Mouse (Mus musculus) liver, embryonic 15.5 days (tissue): ENCODE results near the gene Rab11fip4. TPM values are rescaled to one million over a fixed set of nuclear protein-coding genes. Genes with fewer than 3 reads are reported as not detected.

ENCODE experiments used
- ATAC-seq: fragments of 200-750 bp; cut with Nextera tagmentation; 2 replicates; pipeline ENCODE4 v1.8.0; 2017; ENCODE audit warnings: moderate number of reproducible peaks, mild to moderate bottlenecking, moderate library complexity; ENCODE audit not compliant: insufficient read depth
- H3K27ac ChIP-seq: fragments of 300-500 bp; sonication (generic); replicated peaks from 2 replicates; pipeline ENCODE4 v1.5.1; 2015; ENCODE audit warnings: mild to moderate bottlenecking, inconsistent platforms
- H3K27me3 ChIP-seq: fragments of 300-500 bp; sonication (generic); 2 replicates; pipeline ENCODE4 v1.6.1; 2015; ENCODE audit warnings: mild to moderate bottlenecking, inconsistent platforms
- H3K36me3 ChIP-seq: fragments of 300-500 bp; sonication (generic); replicated peaks from 2 replicates; pipeline ENCODE4 v1.6.1; 2015; ENCODE audit warnings: moderate library complexity, mild to moderate bottlenecking, inconsistent platforms
- H3K4me1 ChIP-seq: fragments of 300-500 bp; sonication (generic); replicated peaks from 2 replicates; pipeline ENCODE4 v1.6.1; 2015; ENCODE audit warnings: inconsistent platforms
- H3K4me2 ChIP-seq: fragments of 300-500 bp; sonication (generic); 2 replicates; pipeline ENCODE4 v1.6.1; 2015; ENCODE audit warnings: moderate library complexity, mild to moderate bottlenecking, inconsistent platforms
- H3K4me3 ChIP-seq: fragments of 300-500 bp; sonication (generic); replicated peaks from 2 replicates; pipeline ENCODE4 v1.5.1; 2015; ENCODE audit warnings: mild to moderate bottlenecking, inconsistent platforms
- H3K9ac ChIP-seq: fragments of 300-500 bp; sonication (generic); 2 replicates; pipeline ENCODE4 v1.6.1; 2015; ENCODE audit warnings: moderate library complexity, mild to moderate bottlenecking, inconsistent platforms
- H3K9me3 ChIP-seq: fragments of 300-500 bp; sonication (generic); replicated peaks from 2 replicates; pipeline ENCODE4 v1.6.1; 2016; ENCODE audit warnings: inconsistent platforms
- WGBS: fragments of 180-500 bp; shearing (Covaris S2); methylation state at CpG from one replicate; pipeline ENCODE4 v1.1.7; 2015; ENCODE audit warnings: mixed read lengths; ENCODE audit not compliant: insufficient replicate concordance; 5-methylcytosine and 5-hydroxymethylcytosine counted together
- polyA plus RNA-seq: library from polyadenylated mRNA; unstranded; fragments of >200 nt; fragmentation: Nextera tagmentation; extraction: Ambion mirVana; gene quantifications from 2 replicates; pipeline ENCODE4 v1.2.1, GENCODE M21; 2015

Gene Rab11fip4
- polyA plus RNA-seq, 1 experiment from 2014 or later, result 1.1 TPM

- Histone ChIP-seq H3K4me2 (no peak overlapping the region), H3K27me3 (no peaks in the 10 kb centered on the region), H3K27ac (0 out of 2 replicates have a peak overlapping the region, but pooled peaks have one; percentile 16), H3K9ac (no peak overlapping the region), H3K4me3 (no peak overlapping the region), H3K36me3 (no peaks in the 10 kb centered on the region), H3K9me3 (no peaks in the 10 kb centered on the region), H3K4me1 (peaks cover 19% of the 10 kb centered on the region)
- peak; percentile 75 for ATAC-seq
- WGBS, result 55% methylated on average over 4 of the region's 4 CpGs
These were observed 63.4 kb downstream of the Rab11fip4 start for GRCm38 (mm10) chr11:79654407-79654831.

- H3K27ac ChIP-seq, result no peak overlapping the region
- H3K27me3 ChIP-seq, result peaks cover 11% of the 10 kb centered on the region
- H3K4me1 ChIP-seq, result peaks cover 28% of the 10 kb centered on the region
- WGBS, result 63% methylated on average over 7 of the region's 7 CpGs
- H3K4me2 ChIP-seq, result no peak overlapping the region
- H3K4me3 ChIP-seq, result no peak overlapping the region
- no peak for ATAC-seq
- no peaks in the 10 kb centered on the region for H3K36me3 ChIP-seq
- no peak overlapping the region for H3K9ac ChIP-seq
- H3K9me3 ChIP-seq, result no peaks in the 10 kb centered on the region
These were observed 64.6 kb downstream of the Rab11fip4 start for GRCm38 (mm10) chr11:79655592-79655991.

- Histone ChIP-seq H3K4me3 (no peak overlapping the region), H3K36me3 (no peaks in the 10 kb centered on the region), H3K9ac (no peak overlapping the region), H3K27me3 (peaks cover 20% of the 10 kb centered on the region), H3K4me2 (no peak overlapping the region), H3K9me3 (no peaks in the 10 kb centered on the region), H3K4me1 (peaks cover 37% of the 10 kb centered on the region), H3K27ac (no peak overlapping the region)
- ATAC-seq, result no peak
- WGBS, result 57% methylated on average over 1 of the region's 1 CpGs
These were observed 65.5 kb downstream of the Rab11fip4 start for GRCm38 (mm10) chr11:79656491-79656890.

GRCm38 (mm10) chr11:79657053-79657452, 66.0 kb downstream of the Rab11fip4 start:
- Histone ChIP-seq H3K4me2 (no peak overlapping the region), H3K4me3 (no peak overlapping the region), H3K9me3 (no peaks in the 10 kb centered on the region), H3K9ac (no peak overlapping the region), H3K36me3 (no peaks in the 10 kb centered on the region), H3K27me3 (peaks cover 25% of the 10 kb centered on the region), H3K27ac (no peak overlapping the region), H3K4me1 (peaks cover 39% of the 10 kb centered on the region)
- ATAC-seq, result no peak
- WGBS, result 46% methylated on average over 5 of the region's 5 CpGs

- H3K36me3 ChIP-seq, result no peaks in the 10 kb centered on the region
- WGBS, result 45% methylated on average over 10 of the region's 10 CpGs
- no peak overlapping the region; the same call in 1 of the 2 replicates for H3K27ac ChIP-seq
These were observed 67.3 kb downstream of the Rab11fip4 start for GRCm38 (mm10) chr11:79658205-79658825.

GRCm38 (mm10) chr11:79660361-79661205, 69.6 kb downstream of the Rab11fip4 start:
- 0 out of 2 replicates have a peak overlapping the region, but pooled peaks have one; percentile 30 for H3K9ac ChIP-seq
- peaks cover 42% of the 10 kb centered on the region for H3K4me1 ChIP-seq
- peak overlapping the region; percentile 76 for H3K4me2 ChIP-seq
- 4% methylated on average over 69 of the region's 69 CpGs for WGBS
- no peaks in the 10 kb centered on the region for H3K9me3 ChIP-seq
- H3K4me3 ChIP-seq, result peak overlapping the region; percentile 55
- no peak overlapping the region for H3K27ac ChIP-seq
- ATAC-seq, result peak; percentile 72
- peaks cover 34% of the 10 kb centered on the region for H3K27me3 ChIP-seq
- no peaks in the 10 kb centered on the region for H3K36me3 ChIP-seq

More at GRCm38 (mm10) chr11:79658205-79658825, 67.3 kb downstream of the Rab11fip4 start:
- Histone ChIP-seq H3K9ac (no peak overlapping the region), H3K9me3 (no peaks in the 10 kb centered on the region), H3K4me1 (peaks cover 43% of the 10 kb centered on the region), H3K27me3 (peaks cover 29% of the 10 kb centered on the region), H3K4me2 (no peak overlapping the region), H3K4me3 (no peak overlapping the region)
- ATAC-seq, result no peak

- Histone ChIP-seq H3K4me2 (peak overlapping the region; percentile 76), H3K9ac (no peak overlapping the region), H3K9me3 (no peaks in the 10 kb centered on the region), H3K36me3 (no peaks in the 10 kb centered on the region), H3K27ac (no peak overlapping the region), H3K27me3 (peaks cover 34% of the 10 kb centered on the region), H3K4me1 (peaks cover 30% of the 10 kb centered on the region), H3K4me3 (no peak overlapping the region)
- ATAC-seq, result no peak
- whole genome bisulfite sequencing, result 60% methylated on average over 6 of the region's 6 CpGs
These were observed 71.0 kb downstream of the Rab11fip4 start for GRCm38 (mm10) chr11:79661877-79662545.

- H3K4me3 ChIP-seq, result no peak overlapping the region
- no peaks in the 10 kb centered on the region for H3K9me3 ChIP-seq
- H3K4me2 ChIP-seq, result no peak overlapping the region
- H3K9ac ChIP-seq, result no peak overlapping the region
- 65% methylated on average over 9 of the region's 9 CpGs for WGBS
- peaks cover 34% of the 10 kb centered on the region for H3K27me3 ChIP-seq
- no peak overlapping the region for H3K27ac ChIP-seq
- peaks cover 30% of the 10 kb centered on the region for H3K4me1 ChIP-seq
- no peak for ATAC-seq
- H3K36me3 ChIP-seq, result no peaks in the 10 kb centered on the region
These were observed 72.1 kb downstream of the Rab11fip4 start for GRCm38 (mm10) chr11:79663158-79663557.

- peaks cover 30% of the 10 kb centered on the region for H3K4me1 ChIP-seq
- H3K9me3 ChIP-seq, result no peaks in the 10 kb centered on the region
- WGBS, result 16% methylated on average over 7 of the region's 7 CpGs
- no peak overlapping the region for H3K27ac ChIP-seq
- ATAC-seq, result no peak
- peaks cover 34% of the 10 kb centered on the region for H3K27me3 ChIP-seq
- no peak overlapping the region for H3K4me3 ChIP-seq
- no peak overlapping the region for H3K9ac ChIP-seq
- no peaks in the 10 kb centered on the region for H3K36me3 ChIP-seq
- no peak overlapping the region for H3K4me2 ChIP-seq
These were observed 72.6 kb downstream of the Rab11fip4 start for GRCm38 (mm10) chr11:79663570-79663969.

GRCm38 (mm10) chr11:79666544-79666943, 75.5 kb downstream of the Rab11fip4 start:
- no peak for ATAC-seq

GRCm38 (mm10) chr11:79669210-79669609, 78.2 kb downstream of the Rab11fip4 start:
- no peak overlapping the region for H3K27ac ChIP-seq
- peaks cover 40% of the 10 kb centered on the region for H3K4me1 ChIP-seq
- no peaks in the 10 kb centered on the region for H3K9me3 ChIP-seq
- no peak overlapping the region for H3K4me2 ChIP-seq
- no peaks in the 10 kb centered on the region for H3K36me3 ChIP-seq
- H3K9ac ChIP-seq, result no peak overlapping the region
- no peak overlapping the region for H3K4me3 ChIP-seq
- no peaks in the 10 kb centered on the region; the same call in 1 of the 2 replicates for H3K27me3 ChIP-seq
- no peak for ATAC-seq
- WGBS, result 42% methylated on average over 6 of the region's 6 CpGs

More at GRCm38 (mm10) chr11:79666544-79666943, 75.5 kb downstream of the Rab11fip4 start:
- Histone ChIP-seq H3K4me1 (peaks cover 31% of the 10 kb centered on the region), H3K27ac (no peak overlapping the region), H3K27me3 (peaks cover 13% of the 10 kb centered on the region), H3K36me3 (no peaks in the 10 kb centered on the region), H3K4me3 (no peak overlapping the region), H3K9me3 (no peaks in the 10 kb centered on the region), H3K4me2 (no peak overlapping the region), H3K9ac (no peak overlapping the region)
- 66% methylated on average over 8 of the region's 8 CpGs for WGBS
